ENCODE assay signal across 14 mouse cellular contexts in the genomic region with DNA sequence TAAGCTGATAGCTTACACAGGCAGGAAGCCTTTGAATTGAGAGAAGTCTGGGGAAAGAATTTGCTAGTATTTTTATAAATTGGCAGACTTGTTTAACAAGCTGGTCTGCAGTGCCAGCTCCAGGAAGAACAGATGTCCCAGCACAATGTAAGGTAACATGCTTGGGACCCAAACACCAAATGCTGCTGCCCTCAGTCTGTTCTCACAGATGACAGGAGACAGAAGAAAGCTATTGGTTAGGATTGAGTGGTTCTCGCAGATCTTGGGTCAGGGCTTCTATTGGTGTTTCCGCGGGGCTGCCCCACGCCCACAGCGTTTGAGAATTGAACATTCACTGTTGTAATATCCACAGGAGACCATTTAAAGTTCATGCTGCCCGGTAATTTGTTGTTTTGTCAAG. TPM values are rescaled to one million over a fixed set of nuclear protein-coding genes. Genes with fewer than 3 reads are reported as not detected.
DNase-seq lines count a peak whose midpoint lies in the region; ATAC-seq lines count a peak whose summit lies in the region.
"Had no signal": no experiment of that assay in that cellular context is flagged by ENCODE, and none has a peak within 500 bp of the region (broad histone marks: within the 10 kb centered on the region; RNA-seq: fewer than 3 reads in every experiment).

No protein-coding gene starts in this region.

- H3K9ac ChIP-seq in neural tube, embryonic 11.5 days (ENCODE audit: low read length), result no peak overlapping the region
- H3K9ac ChIP-seq in neural tube, embryonic 15.5 days (replicated peaks), result no peak overlapping the region
- no peak overlapping the region for H3K9ac ChIP-seq in neural tube, embryonic 13.5 days
- H3K9ac ChIP-seq: lung, embryonic 14.5 days had no signal

- no peak overlapping the region for H3K4me2 ChIP-seq in neural tube, embryonic 11.5 days (ENCODE audit: low read depth)
- no peak overlapping the region for H3K4me2 ChIP-seq in neural tube, embryonic 15.5 days
- H3K4me2 ChIP-seq in neural tube, embryonic 13.5 days, result no peak overlapping the region
- H3K4me2 ChIP-seq: lung, embryonic 14.5 days had no signal

- H3K4me3 ChIP-seq in neural tube, embryonic 11.5 days (ENCODE audit: low read depth, low read length), result no peak overlapping the region
- H3K4me3 ChIP-seq in neural tube, embryonic 15.5 days (replicated peaks), result no peak overlapping the region
- H3K4me3 ChIP-seq in neural tube, embryonic 13.5 days, result no peak overlapping the region
- H3K4me3 ChIP-seq: heart, embryonic 10.5 days had no signal

- no peaks in the 10 kb centered on the region for H3K9me3 ChIP-seq in neural tube, embryonic 11.5 days (ENCODE audit: control insufficient read depth, low read length)
- H3K9me3 ChIP-seq in neural tube, embryonic 15.5 days (replicated peaks), result no peaks in the 10 kb centered on the region
- no peaks in the 10 kb centered on the region for H3K9me3 ChIP-seq in neural tube, embryonic 13.5 days
- H3K9me3 ChIP-seq: heart, embryonic 10.5 days had no signal

- peak; percentile 43 for ATAC-seq in cerebellum, adult (ENCODE audit: insufficient number of reproducible peaks, low FRiP score, low TSS enrichment)
- peak; percentile 29; the same call in 1 of the 2 replicates for ATAC-seq in neural tube, embryonic 11.5 days (ENCODE audit: insufficient read depth, low FRiP score, low TSS enrichment)
- ATAC-seq in neural tube, embryonic 15.5 days (ENCODE audit: low FRiP score), result no peak
- ATAC-seq in neural tube, embryonic 13.5 days (ENCODE audit: low read depth), result peak; percentile 24; the same call in 1 of the 2 replicates
- ATAC-seq: activated CD4-positive, CD25-positive, alpha-beta regulatory T cell, adult 4 months had no signal

- H3K36me3 ChIP-seq in neural tube, embryonic 11.5 days (ENCODE audit: control insufficient read depth, insufficient read depth, low read length), result peaks cover 18% of the 10 kb centered on the region
- peaks cover 29% of the 10 kb centered on the region for H3K36me3 ChIP-seq in neural tube, embryonic 15.5 days
- H3K36me3 ChIP-seq in neural tube, embryonic 13.5 days, result peaks cover 30% of the 10 kb centered on the region

- no peak overlapping the region for H3K27ac ChIP-seq in neural tube, embryonic 11.5 days (ENCODE audit: low read depth, low read length)
- H3K27ac ChIP-seq in neural tube, embryonic 15.5 days (replicated peaks), result no peak overlapping the region
- H3K27ac ChIP-seq in neural tube, embryonic 13.5 days (replicated peaks), result no peak overlapping the region; the same call in 1 of the 2 replicates
- H3K27ac ChIP-seq: heart, embryonic 10.5 days had no signal

- no peaks in the 10 kb centered on the region for H3K27me3 ChIP-seq in neural tube, embryonic 11.5 days (ENCODE audit: control insufficient read depth, insufficient read depth, low read length)
- no peaks in the 10 kb centered on the region for H3K27me3 ChIP-seq in neural tube, embryonic 15.5 days (replicated peaks)
- H3K27me3 ChIP-seq in neural tube, embryonic 13.5 days, result no peaks in the 10 kb centered on the region
- H3K27me3 ChIP-seq: CH12.LX had no signal

- 32% methylated on average over 6 of the region's 6 CpGs for WGBS in neural tube, embryonic 11.5 days
- WGBS in neural tube, embryonic 15.5 days, result 13% methylated on average over 6 of the region's 6 CpGs
- WGBS in neural tube, embryonic 13.5 days, result 13% methylated on average over 6 of the region's 6 CpGs

- no peak for DNase-seq in cerebellum, adult 11 months
- no peak for DNase-seq in neural tube, embryonic 11.5 days (ENCODE audit: low spot score)
- peak; percentile 63 to 79 for DNase-seq in layer of hippocampus, adult 18-20 months (ENCODE audit: low spot score in 2 of 2)
- no peak for DNase-seq in adrenal gland, postnatal 25 days
- DNase-seq in ovary, adult 18-20 months (ENCODE audit: low spot score), result no peak
- DNase-seq: heart, postnatal 36 days; lung, embryonic 14.5 days; thymus, adult 18-20 months had no signal

- H3K4me1 ChIP-seq in neural tube, embryonic 11.5 days (ENCODE audit: control insufficient read depth, insufficient read depth, low read length), result peaks cover 8% of the 10 kb centered on the region
- peaks cover 53% of the 10 kb centered on the region for H3K4me1 ChIP-seq in neural tube, embryonic 15.5 days
- peaks cover 53% of the 10 kb centered on the region for H3K4me1 ChIP-seq in neural tube, embryonic 13.5 days (replicated peaks)

RNA-seq across cellular contexts. Expression of a gene that starts 6.1 kb away (rescaled TPM):
- polyA plus RNA-seq in neural tube, embryonic 11.5 days (2014; fragmentation: Nextera tagmentation; extraction: Ambion mirVana), result 75.4 and 76.9 TPM in 2 replicates
- polyA plus RNA-seq in neural tube, embryonic 15.5 days (2015; fragmentation: Nextera tagmentation; extraction: Ambion mirVana), result 166 and 185 TPM in 2 replicates
- 100 to 1,000 TPM; 207 to 219 TPM for total RNA-seq in layer of hippocampus, adult 18-20 months (2021)
- polyA plus RNA-seq in neural tube, embryonic 13.5 days (2015; fragmentation: Nextera tagmentation; extraction: Ambion mirVana), result 136 and 143 TPM in 2 replicates
- 25.0 and 34.5 TPM in 2 replicates for total RNA-seq in adrenal gland, postnatal 25 days (2021)

Comparison
In these comparisons a context has a peak if more than half of its experiments do, and no peak if none do; other contexts are left out.
1. DNase-seq: peak in layer of hippocampus, adult 18-20 months (2 of 2); none in cerebellum, adult 11 months (single experiment), neural tube, embryonic 11.5 days (single experiment), adrenal gland, postnatal 25 days (single experiment) and ovary, adult 18-20 months (single experiment).